8 mouse cellular contexts compared by ENCODE assay signal in genomic region chr11:87986141-87986741, GRCm38 (mm10). TPM values are rescaled to one million over a fixed set of nuclear protein-coding genes. Genes with fewer than 3 reads are reported as not detected.
DNase-seq lines count a peak whose midpoint lies in the region; ATAC-seq lines count a peak whose summit lies in the region.

No protein-coding gene starts in this region.

- H3K4me2 ChIP-seq in hindbrain, embryonic 12.5 days (replicated peaks), result peak overlapping the region; percentile 89

- no peaks in the 10 kb centered on the region for H3K27me3 ChIP-seq in hindbrain, embryonic 12.5 days

- H3K9me3 ChIP-seq in hindbrain, embryonic 12.5 days (replicated peaks), result no peaks in the 10 kb centered on the region

- WGBS in hindbrain, embryonic 12.5 days, result 3% methylated on average over 13 of the region's 13 CpGs

- DNase-seq in T-cell, adult 2 months (ENCODE audit: low spot score), result peak; percentile 55
- DNase-seq in cerebellum, adult 9-11 months, result peak; percentile 84
- peak; percentile 51 for DNase-seq in forelimb bud, embryonic 11.5 days (ENCODE audit: low read depth, low spot score)
- DNase-seq in left cerebral cortex, postnatal 36 days (ENCODE audit: low spot score in 2 of 2), result peak; percentile 42 to 49
- DNase-seq in spleen, adult 12 weeks (ENCODE audit: low spot score), result peak; percentile 23
- no peak for DNase-seq in frontal cortex, postnatal 25 days (ENCODE audit: low spot score in 2 of 2)

- peak overlapping the region; percentile 99 for H3K9ac ChIP-seq in hindbrain, embryonic 12.5 days

- intact Hi-C loops in left cerebral cortex, postnatal 36 days (cut with DNase I), result no loop called here

- 0 out of 2 replicates have a peak, but pooled peaks have one; percentile 1 for ATAC-seq in hindbrain, embryonic 12.5 days (ENCODE audit: low FRiP score)
- peak; percentile 45 for ATAC-seq in megakaryocyte progenitor cell, adult 5-6 weeks (replicated peaks; ENCODE audit: poor library complexity)

- peaks cover 44% of the 10 kb centered on the region for H3K4me1 ChIP-seq in hindbrain, embryonic 12.5 days

- peaks cover 27% of the 10 kb centered on the region for H3K36me3 ChIP-seq in hindbrain, embryonic 12.5 days

- peak overlapping the region; percentile 98 for H3K27ac ChIP-seq in hindbrain, embryonic 12.5 days

- peak overlapping the region; percentile 100 for H3K4me3 ChIP-seq in hindbrain, embryonic 12.5 days

RNA-seq across cellular contexts. Expression of gene Dynll2, which starts 1.1 kb away (rescaled TPM):
- 39.9 and 44.8 TPM in 2 replicates for polyA plus RNA-seq in hindbrain, embryonic 12.5 days (2016; fragmentation: Nextera tagmentation; extraction: Ambion mirVana)
- total RNA-seq in left cerebral cortex, postnatal 36 days (2021), result 100 to 1,000 TPM; 539 to 592 TPM
- total RNA-seq in megakaryocyte progenitor cell, adult 5-6 weeks (2015), result 11.1 and 12.8 TPM in 2 replicates
- total RNA-seq in megakaryocyte progenitor cell, adult 5-6 weeks (2017), result 9.7 and 18.0 TPM in 2 replicates

Comparison
In these comparisons a context has a peak if more than half of its experiments do, and no peak if none do; other contexts are left out.
1. DNase-seq: peak in T-cell, adult 2 months (single experiment), cerebellum, adult 9-11 months (single experiment), forelimb bud, embryonic 11.5 days (single experiment), left cerebral cortex, postnatal 36 days (2 of 2) and spleen, adult 12 weeks (single experiment); none in frontal cortex, postnatal 25 days (0 of 2).
2. RNA of gene Dynll2, which starts 1.1 kb away (total RNA-seq): 539 to 592 TPM in left cerebral cortex, postnatal 36 days; 9.7 to 18.0 TPM in megakaryocyte progenitor cell, adult 5-6 weeks; every median in the first group is over 10 times any median in the second.